Mouse (Mus musculus): ENCODE data around the gene Tns1.

The Tns1 gene

DNA sequence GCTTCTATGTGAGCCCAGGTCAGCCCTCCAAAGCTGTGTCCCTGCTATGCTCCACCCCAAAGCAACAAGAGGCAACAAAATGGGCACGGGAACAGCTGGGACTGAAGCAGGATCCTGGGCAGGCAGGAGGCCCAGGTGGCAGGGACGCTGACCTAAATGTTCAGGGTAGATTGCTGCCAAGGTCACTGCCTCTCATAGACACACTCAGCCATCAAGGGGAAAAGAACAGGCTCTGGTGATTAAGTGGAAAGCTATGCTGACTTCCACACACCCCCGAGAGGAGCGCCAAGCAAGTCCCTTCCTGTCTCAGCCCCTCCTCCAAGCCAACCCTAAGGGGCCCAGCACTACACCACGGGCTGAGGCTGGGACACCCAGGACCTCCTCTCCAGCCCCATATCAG is 115.8 kb downstream of the Tns1 start:
- DNase-seq = no peak

DNA sequence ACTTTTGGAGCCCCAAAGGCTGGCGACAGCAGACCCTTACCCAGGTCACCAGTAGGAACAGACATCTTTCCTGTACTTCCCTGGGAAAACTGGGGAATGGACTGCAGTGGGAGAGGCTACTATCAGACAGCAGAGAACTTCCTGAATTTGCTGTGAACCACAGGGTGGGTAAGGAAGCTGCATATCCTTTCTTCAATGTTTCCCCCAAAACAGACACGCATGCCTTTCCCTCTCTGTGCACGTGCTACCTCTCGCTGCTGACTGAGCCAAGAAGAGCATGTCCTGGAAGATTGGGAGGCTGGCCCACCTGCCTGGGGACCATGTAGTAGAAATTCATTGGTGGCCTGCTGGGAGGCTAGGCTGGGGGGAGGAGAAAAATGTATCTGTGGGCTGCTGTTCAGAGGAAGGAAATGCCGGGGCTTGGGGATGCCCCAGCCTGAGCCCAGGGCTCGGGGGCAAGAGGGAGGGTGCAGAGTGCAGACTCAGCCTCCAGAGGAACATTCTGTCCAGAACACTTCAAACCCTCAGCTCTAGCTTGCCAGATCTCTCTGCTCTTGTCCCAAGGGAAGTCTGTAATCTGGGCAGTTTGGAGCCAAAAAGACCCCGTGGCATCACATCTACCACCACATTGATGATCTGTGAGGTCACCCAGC is 116.7 kb downstream of the Tns1 start:
- DNase-seq = no peak

DNA sequence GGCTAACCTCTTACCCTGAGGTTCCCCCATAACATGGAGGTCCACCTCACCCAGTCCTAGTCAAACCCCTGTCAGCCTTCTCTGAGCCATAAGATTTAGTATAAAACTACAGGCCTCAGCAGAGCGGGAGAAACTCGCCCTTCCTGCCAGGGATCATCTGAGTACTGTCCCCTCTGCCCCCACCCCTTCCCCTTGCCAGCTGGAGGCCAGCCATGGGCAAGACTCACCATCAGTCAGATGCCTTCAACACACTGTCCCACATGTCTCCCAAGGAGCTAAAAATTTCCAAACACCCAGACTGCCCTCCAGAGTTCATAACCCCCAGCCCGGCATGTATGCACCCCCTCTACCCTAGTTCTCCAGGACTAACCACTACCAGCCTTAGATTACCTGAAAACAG is 119.2 kb downstream of the Tns1 start:
- DNase-seq = no peak

DNA sequence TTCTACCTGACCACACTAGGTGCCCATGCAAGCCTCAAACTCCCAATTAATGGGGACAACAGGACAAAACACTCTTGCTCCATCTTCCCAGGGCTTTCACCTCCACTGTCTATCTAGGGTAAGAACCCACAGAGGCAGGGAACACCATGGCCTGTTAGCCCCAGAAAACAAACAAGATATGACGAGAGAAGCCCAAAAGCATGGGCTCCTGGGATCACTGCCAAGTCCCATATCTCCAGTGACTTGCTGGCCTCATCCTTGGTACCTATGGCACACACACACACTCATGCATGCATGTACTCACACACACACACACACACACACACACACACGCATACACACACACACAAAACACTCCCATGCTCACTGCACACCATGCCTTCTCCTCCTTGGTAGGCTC is 120.5 kb downstream of the Tns1 start:
- no peak for DNase-seq

DNA sequence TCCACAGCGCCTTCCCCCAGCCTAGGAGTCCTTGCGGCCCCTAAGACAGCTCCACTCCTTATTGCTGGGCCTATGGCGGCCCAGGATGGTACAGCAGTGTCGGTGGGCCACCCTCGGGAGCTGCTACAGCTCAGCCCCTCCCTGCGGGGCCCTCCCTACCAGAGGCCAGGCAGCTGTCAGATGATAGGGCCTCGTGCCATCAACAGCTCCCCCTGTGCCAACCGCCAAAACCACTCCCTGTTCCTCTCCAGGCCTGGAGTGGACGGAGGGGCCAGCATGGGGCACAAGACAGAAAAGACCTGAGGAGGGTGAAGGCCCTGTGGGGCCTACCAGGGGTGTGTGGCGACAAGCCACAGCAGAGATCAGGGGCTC is 122.8 kb downstream of the Tns1 start:
- DNase-seq = no peak

DNA sequence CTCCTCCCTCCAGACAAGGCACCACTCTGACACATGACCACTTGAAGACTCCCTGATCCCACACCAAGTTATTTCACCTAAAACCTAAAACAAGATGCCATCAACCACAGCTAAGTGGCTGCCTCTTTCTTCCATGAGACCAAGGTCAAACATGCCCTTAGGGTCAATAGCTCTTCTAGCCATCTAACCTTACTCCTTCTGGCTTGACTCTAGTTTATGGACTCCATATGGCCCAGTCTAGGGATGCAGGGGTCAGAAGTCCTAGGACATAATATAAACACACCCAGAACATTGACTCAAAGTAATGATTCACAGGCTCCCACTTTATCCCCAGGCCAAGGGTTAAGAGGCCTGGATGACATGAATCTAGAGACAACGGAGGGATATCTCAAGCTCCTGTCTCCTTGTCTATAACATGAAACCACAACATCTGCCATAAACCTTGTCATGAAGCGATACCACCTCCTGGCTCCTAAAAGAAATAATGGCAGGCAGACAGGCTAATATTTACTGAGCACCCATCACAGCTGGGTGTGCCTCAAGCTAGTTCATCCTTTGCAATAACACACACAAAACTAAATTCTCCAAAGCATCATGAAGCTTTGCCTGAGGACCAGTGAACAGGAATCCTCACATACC is 123.3 kb downstream of the Tns1 start:
- no peak for DNase-seq

DNA sequence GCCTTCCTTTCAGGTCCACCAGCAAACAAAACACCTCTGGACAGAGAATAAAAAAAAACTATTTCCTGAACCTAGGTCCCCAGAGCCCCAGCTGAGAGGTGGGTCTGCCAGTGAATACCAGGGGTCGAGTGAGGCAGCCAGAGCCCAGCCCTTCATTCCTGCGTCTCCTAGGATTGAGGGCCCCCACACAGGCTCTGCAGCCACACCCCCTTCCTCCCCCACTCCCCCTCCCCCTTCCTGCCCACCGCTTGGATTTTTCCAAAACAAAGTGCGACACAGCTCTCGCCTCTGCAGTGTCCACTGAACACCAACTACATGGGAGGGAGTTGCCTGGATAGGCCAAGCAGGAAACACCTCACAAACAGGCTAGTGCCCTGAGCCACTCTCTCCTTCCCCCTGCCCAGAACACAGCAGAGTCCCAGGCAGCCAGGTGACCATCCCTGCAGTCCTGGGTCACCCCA is 124.0 kb downstream of the Tns1 start:
- no peak for DNase-seq

DNA sequence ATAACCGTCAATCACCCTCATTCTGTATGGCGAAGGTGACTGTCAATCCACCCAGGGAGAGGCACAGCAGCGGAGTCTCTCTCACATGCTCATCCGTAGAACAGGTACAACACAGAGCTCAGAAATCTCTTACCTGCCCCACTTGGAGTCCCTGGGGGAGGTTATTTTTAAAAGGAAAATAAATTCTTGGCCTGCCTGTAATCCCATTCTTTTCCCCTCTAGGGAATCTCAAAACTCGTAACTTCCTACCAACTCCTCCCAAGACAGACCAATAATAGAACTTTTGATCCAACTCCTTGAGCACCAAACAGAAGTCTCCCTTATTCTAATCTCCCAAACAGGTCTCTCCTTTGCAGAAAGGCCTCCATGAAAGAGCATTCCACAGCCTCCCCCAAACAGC is 124.7 kb downstream of the Tns1 start:
- DNase-seq = no peak

DNA sequence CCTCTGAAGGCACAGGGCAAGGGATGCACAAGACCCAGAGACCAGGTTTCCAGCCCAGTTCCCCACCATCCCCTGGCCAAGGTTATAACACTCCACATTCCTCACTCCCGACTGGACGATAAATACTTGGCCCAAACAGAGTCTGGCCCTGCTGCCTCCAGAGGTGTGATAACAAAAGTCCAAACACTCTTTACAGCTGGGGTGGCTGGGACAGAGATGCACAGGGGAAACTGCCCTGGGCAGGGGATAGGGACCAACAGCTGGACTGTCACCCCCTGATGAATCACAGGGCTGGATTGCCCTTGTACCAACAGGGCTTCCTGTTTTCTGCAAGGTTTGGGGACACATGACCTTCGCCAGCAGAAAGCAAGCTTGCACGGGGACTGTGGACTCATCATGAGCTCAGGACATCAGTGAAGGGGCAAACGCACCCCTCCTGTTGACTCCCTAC is 125.3 kb downstream of the Tns1 start:
- no peak for DNase-seq

DNA sequence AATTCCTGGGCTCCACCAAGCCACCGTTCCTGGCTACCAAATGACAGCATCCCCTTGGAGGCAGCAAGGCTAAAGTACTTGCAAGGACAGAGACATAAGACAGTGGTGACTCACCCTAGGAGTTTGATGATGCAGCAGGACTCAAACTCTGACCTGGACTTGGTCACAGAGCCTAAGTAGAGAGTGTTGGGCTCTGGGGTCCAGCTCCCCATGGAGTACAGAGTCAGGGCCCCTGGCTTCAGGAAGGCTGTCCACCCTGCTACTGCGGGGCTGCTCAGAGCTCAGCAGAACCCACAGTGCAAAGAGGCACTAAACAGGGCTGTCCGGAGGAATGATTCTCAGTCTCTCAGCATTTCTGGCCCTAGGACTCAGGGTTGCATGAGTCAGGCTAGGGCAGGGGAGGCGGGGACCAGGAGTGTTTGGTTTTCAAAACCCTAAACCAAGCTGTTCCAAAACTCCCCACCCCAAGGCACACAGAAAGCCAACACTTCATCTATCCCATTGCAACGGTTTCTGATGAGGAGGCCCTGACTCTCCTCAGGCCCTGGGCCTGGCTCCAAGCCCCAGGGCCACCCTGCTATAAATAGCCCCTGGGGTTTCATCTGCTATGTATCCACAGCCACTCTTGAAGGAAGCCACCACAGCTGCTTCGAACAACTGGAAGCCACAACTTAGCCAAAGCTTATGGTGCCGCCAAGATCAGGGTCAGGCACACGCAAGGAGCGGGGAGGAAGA is 126.0 kb downstream of the Tns1 start:
- DNase-seq = no peak

DNA sequence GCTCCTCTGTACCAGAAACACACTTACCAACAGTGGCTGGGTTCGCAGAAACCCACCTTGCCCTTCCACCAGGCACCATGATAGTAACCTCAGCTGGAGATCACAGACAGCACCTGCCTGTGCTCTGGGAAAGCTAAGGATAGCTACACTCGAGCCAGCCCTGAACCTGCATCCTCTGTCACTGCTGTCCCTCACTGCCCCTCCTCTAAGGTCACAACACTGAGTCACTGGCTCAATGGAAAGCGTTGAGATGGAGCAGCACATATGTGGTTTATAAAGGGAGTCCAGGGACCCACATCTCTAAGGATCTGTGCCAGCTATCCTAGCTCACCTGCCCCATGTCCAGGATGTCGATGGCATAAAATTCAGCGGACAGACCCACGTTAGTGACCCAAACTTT is 126.9 kb downstream of the Tns1 start:
- no peak for DNase-seq

DNA sequence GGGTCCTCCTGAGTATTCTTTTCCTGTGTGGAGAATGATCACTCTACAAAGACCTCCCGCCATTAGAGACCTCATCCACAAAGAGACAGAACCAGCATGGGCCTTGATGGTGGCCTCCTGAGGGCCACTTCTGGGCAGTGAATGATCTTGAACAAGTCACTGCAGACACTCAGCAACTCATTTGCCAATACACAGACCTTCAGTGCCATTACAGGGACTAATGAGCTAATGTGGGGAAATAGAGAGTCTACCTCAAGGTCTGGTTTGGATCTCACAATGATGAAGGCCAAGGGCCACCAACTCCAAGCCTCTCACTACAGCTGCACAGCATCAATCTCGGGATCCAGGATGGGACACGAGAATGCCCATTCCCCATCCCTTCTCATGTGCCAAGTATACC is 127.6 kb downstream of the Tns1 start:
- DNase-seq = no peak

DNA sequence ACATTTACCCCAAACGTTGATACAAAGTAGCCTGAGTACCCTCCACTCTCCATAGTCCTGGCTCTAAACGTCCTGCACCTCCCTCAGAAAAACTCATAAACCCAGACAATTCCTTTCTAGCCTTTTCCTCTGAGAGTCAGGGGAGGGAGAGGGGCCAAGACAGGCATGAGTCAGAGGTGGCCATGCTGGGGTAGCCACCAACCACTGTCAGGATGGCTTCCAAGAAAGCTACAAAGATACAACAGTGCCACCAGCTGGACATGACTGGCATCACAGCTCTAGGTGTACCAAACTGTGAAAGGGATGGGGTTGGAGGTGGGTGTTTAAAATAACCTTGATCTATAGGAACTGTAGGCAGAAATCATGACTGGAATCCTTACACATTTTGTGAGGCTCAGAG is 128.0 kb downstream of the Tns1 start:
- DNase-seq = peak; percentile 32

DNA sequence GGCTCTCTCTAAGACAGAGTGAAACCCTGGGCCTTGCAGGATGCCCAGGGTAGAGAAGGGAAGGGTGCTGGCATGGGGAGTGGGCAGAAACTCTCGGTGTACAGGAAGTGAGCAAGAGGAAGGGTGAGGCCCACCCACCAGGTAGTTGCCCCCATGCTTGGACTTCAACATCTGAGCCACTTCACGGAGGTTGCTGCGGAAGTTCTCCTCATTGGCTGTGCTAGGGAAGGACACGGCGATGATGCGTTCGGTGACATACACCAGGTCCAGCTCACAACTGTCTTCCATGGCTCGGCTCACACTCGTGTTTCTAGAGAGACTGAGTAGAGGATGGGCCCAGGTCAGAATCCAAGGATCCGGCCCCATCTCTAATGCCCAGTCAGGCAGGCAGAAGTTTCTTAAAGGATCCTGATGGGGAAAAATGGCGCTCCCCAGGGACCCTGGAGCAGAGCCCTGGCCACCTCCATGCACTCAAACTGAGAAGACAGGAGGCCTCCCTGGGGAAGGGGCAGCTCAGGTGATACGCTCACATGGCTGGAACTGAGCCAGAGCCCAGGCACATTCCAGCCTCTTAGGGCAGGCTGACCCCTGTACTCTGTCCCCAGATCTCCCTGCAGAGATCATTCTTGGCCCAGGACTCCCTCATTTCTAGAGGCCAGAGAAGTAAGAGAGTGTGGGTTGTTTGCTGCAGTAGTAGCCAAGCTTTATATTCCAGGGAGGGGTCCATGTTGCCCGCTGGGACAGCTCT is 129.0 kb downstream of the Tns1 start:
- DNase-seq = no peak

DNA sequence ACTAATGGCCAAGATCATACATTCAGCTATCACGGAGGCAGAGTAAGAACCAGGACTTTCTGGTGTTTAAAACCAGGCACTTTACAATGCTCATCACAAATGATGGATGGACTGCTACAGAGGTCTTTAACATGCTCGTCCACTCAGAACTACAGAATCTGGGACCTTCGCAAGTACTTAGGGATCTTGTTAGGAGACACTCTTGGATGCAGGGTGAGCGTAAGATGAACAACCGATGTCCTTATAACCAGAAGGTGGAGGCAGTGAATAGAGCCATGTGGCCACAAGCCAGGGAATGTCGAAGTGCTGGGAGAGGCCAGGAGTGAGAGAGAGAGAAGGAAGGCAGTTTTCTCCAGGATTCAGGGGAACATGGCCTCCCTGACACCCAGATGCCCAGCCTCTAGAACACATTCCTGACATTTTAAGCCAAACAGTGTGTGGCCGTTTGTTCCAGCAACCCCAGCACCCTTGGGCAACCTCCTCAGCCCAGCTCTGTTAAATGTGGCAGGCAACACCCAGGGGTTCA is 130.3 kb downstream of the Tns1 start:
- no peak for DNase-seq

DNA sequence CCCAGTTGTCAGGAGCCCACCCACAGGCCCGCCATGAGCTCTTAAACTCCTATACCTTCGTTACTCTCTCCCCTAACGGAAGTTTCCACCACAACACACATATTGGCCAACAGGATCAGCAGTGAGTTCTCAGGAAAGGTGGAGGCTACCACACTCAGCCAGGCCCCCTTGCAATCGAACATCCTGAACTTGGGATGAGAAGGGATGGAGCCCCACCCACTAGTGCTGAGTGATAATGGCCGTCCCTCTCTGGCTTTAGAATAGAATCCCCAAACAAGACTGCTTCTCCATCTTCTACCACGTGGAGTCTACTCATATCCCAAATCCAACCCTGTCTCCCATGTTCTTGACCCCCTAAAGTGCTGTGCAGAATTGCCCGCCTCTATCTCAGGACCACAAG is 131.0 kb downstream of the Tns1 start:
- no peak for DNase-seq

DNA sequence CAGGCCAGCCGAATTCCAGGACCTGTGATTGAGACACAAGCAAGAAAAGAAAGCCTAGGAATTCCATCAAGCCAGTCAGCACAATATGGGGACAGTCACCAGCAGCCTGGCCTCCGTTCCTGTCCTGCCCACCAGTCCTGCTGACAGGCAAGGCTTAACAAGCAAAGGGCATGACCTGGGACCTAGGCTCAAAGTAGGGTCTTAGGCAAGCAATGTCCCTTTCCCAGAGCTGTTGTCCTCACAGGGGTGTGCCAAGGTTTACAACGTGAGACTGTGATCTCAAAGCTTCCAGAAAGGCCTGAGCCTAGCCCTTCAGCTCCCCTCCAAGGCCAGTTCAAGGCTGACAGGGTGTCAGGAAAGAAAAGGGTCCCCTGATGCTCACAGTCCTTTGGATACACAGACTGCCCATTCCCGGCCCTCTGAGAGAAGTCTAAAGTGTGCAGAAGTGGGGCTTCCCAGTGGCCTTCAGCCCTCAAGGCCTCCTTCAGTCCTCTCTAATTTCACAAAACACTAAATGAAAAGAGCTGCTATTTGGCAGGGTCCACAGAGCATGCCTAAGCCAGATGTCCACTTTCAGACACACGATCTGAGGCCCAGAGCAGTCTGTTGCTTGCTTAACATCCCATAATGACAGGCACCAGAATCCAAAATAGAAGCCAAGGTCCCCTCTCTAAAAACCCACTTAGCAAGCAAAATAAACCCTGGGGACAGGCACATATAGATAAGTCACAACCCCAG is 131.9 kb downstream of the Tns1 start:
- no peak for DNase-seq

DNA sequence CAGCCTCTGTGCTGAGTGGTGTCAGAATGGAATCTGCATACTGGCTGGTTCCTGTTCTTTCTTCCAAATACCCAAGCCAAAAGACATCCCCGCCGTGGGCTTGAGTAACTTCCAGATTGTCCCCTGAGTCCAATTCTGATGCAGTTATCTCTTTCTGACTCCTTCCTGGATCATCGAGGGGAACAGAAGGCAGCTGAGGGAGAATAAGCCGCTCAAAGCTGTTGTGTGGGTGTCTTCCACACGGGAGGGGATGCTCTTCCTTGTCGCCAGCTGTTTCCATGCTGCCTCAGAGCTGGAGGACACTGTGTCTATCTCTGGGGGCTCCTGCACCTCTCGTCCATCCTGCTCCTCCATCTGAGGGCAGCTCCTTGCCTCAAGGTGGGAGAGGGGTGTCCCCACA is 133.0 kb downstream of the Tns1 start:
- no peak for DNase-seq

DNA sequence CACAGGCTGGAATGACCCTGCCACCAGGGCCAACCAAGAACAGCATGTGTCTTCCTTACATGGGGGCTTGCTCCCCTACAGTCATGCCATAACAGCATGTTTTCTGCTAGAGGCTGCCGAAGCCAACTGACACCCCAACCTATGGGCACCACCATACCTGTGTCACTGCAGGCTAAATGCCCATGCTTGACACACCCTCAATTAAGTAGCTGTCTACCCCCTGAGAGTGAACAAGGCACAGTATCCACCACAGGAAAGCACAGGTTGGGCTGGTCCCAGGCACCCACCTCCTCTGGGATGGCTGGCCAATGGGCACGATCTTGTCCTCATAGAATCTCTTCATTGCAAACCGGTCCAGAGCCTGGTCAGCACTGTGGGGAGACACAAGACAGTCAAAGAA is 134.2 kb downstream of the Tns1 start:
- no peak for DNase-seq

DNA sequence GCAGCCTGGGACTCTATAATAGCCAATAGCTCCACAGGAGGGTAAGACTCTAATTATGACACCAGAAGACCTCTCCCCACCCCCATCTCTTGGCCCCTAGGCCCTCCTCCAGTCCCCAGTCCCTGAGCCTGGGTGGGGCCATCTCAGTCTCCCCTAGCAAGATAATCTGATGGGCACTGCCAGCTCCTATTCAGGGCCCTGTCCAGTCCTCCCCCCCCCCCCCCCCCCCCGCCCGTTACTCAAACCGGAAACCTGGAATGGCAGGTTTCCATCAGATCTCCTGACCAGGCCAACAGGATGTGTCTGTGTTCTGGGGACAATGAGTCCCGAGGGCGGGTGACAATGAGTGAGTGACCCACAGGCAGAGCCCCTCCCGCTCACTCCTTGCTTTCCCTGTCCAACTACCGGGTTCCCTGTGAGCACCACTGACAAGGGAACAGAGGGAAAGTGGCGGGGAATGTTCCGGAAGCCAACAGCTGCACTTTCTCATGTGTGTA is 136.5 kb downstream of the Tns1 start:
- no peak for DNase-seq

DNA sequence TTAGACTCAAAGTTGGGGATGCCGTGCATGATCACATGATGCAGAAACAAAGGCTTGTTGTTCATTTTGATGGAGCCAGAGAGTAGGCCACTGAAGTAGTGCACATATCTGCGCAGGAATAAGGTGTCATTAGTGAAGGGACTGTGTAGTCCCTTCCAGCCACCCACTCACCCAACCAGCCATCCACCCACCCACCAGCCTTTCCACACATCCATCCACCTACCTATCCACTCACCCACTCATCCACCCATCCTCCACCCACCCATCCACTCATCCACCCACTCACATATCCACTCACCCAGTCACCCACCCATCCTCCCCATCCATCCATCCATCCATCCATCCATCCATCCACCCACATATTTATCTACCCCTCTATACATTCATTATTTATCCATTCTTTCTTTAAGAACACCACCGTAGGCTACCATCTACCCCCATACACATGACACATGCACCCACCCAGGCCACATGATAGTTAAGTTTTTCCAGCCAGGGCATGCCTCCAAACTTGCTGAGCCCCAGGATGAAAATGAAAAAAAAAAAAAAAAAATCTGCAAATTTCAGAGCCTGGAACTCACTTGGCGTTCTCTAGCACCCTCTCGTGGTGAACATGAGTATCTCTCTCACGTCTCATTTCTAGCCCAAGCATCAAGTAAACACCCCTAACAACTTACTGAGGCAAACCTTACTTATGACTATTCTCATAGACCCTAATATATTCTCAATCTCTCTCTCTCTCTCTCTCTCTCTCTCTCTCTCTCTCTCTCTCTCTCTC is 137.8 kb downstream of the Tns1 start:
- peak; percentile 32 for DNase-seq

DNA sequence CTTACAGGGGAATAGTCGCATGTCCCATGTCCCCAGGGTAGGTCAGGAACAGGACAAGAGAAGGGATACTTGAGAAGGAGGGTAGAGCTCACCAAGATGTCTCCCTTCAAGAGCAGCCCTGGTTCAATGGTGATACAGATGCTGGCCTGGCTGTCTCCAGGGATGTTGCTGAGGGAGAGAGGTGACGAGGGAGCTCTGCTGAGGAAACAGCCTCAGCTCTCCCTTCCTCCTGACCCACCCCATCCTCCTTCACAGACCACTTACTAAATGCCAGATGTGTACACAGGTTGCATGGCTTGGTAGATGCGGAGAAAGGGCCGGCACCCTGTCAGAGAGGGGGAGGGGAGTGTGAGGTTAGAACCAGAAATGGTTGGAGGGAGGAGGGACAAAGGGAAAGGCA is 138.6 kb downstream of the Tns1 start:
- no peak for DNase-seq
